Mouse (Mus musculus) MEL (cell line): ENCODE data around the gene Vdac2. TPM values are rescaled to one million over a fixed set of nuclear protein-coding genes. Genes with fewer than 3 reads are reported as not detected.

Experiments
- DNase-seq: peaks from one replicate; pipeline ENCODE4 v3.0.0; 2011; ENCODE audit warnings: low read depth, low spot score
- H3K27ac ChIP-seq: 2 replicates; pipeline ENCODE4 v1.5.1; 2012; ENCODE audit warnings: low read depth, mild to moderate bottlenecking, control low read depth, low read length, moderate library complexity; ENCODE audit not compliant: control insufficient read depth
- H3K27me3 ChIP-seq, 2 experiments: fragments of 150-350 bp in 1 of 2; sonication (generic) in 1 of 2; 2 replicates each; pipeline ENCODE4 v1.6.1; 2012; ENCODE audit warnings: low read length in 2 of 2, mild to moderate bottlenecking in 2 of 2, improper control_type of control experiment in 1 of 2, moderate library complexity in 1 of 2; ENCODE audit not compliant: insufficient read depth in 2 of 2, control insufficient read depth in 1 of 2
- H3K36me3 ChIP-seq, 2 experiments: 2 replicates each; pipeline ENCODE4 v1.6.1; 2012 to 2014; ENCODE audit warnings: low read length in 2 of 2, improper control_type of control experiment in 1 of 2, inconsistent platforms in 1 of 2, mild to moderate bottlenecking in 1 of 2; ENCODE audit not compliant: insufficient read depth in 2 of 2, control insufficient read depth in 1 of 2
- H3K4me1 ChIP-seq, 2 experiments: fragments of 150-350 bp in 1 of 2; sonication (generic) in 1 of 2; 2 replicates each; pipeline ENCODE4 v1.6.1; 2012; ENCODE audit warnings: low read length in 2 of 2, improper control_type of control experiment in 1 of 2, mild to moderate bottlenecking in 1 of 2; ENCODE audit not compliant: insufficient read depth in 2 of 2, control insufficient read depth in 1 of 2
- H3K4me3 ChIP-seq, 2 experiments: fragments of 150-350 bp in 1 of 2; sonication (generic) in 1 of 2; 2 replicates each; pipeline ENCODE4 v1.5.1; 2012; ENCODE audit warnings: low read depth in 2 of 2, low read length in 2 of 2, mild to moderate bottlenecking in 2 of 2, moderate library complexity in 2 of 2, control low read depth in 1 of 2, improper control_type of control experiment in 1 of 2; ENCODE audit not compliant: control insufficient read depth in 1 of 2, insufficient read depth in 1 of 2
- H3K79me2 ChIP-seq: 2 replicates; pipeline ENCODE4 v1.6.1; 2012; ENCODE audit warnings: mild to moderate bottlenecking, low read length, moderate library complexity; ENCODE audit not compliant: control insufficient read depth, poor library complexity, insufficient read depth
- H3K9ac ChIP-seq: 2 replicates; pipeline ENCODE4 v1.6.1; 2012; ENCODE audit warnings: low read depth, mild to moderate bottlenecking, control low read depth, low read length, moderate library complexity; ENCODE audit not compliant: control insufficient read depth, poor library complexity, severe bottlenecking
- H3K9me3 ChIP-seq: fragments of 150-350 bp; sonication (generic); replicated peaks from 2 replicates; pipeline ENCODE4 v1.6.1; 2012; ENCODE audit warnings: mild to moderate bottlenecking, low read length, improper control_type of control experiment, moderate library complexity; ENCODE audit not compliant: insufficient read depth
- CTCF ChIP-seq, 3 experiments: IDR thresholded peaks in 2 of 3; conservative IDR thresholded peaks in 1 of 3; 2 replicates each; pipeline ENCODE4 v1.5.1; 2011 to 2012; ENCODE audit warnings: low read length in 3 of 3, low read depth in 2 of 3, mild to moderate bottlenecking in 2 of 3, improper control_type of control experiment in 1 of 3, inconsistent platforms in 1 of 3, mixed read lengths in 1 of 3, moderate library complexity in 1 of 3; ENCODE audit not compliant: control insufficient read depth in 1 of 3, insufficient read depth in 1 of 3, poor library complexity in 1 of 3, severe bottlenecking in 1 of 3
- EP300 ChIP-seq, 2 experiments: IDR thresholded peaks; 2 replicates each; pipeline ENCODE4 v1.6.1; 2011; ENCODE audit warnings: improper control_type of control experiment in 2 of 2, low read length in 2 of 2, low read depth in 1 of 2, mild to moderate bottlenecking in 1 of 2
- ETS1 ChIP-seq: IDR thresholded peaks from 2 replicates; pipeline ENCODE4 v1.6.1; 2012; ENCODE audit warnings: low read depth, mild to moderate bottlenecking, inconsistent platforms, low read length, improper control_type of control experiment, moderate library complexity
- GATA1 ChIP-seq: IDR thresholded peaks from 2 replicates; pipeline ENCODE4 v1.6.1; 2011; ENCODE audit warnings: low read depth, low read length, improper control_type of control experiment
- HCFC1 ChIP-seq: IDR thresholded peaks from 2 replicates; pipeline ENCODE4 v1.6.1; 2012; ENCODE audit warnings: low read depth, mild to moderate bottlenecking, inconsistent platforms, low read length, improper control_type of control experiment, moderate library complexity
- MEF2A ChIP-seq: IDR thresholded peaks from 2 replicates; pipeline ENCODE4 v1.6.1; 2014; ENCODE audit warnings: low read depth, mild to moderate bottlenecking, inconsistent platforms, low read length, improper control_type of control experiment; ENCODE audit not compliant: poor library complexity, insufficient replicate concordance, severe bottlenecking; ENCODE audit errors: extremely low read depth
- MYB ChIP-seq: IDR thresholded peaks from 2 replicates; pipeline ENCODE4 v1.6.1; 2011; ENCODE audit warnings: mild to moderate bottlenecking, low read depth, low read length, improper control_type of control experiment
- POLR2A ChIP-seq, 2 experiments: IDR thresholded peaks; 2 replicates each; pipeline ENCODE4 v1.6.1; 2011 to 2012; ENCODE audit warnings: low read length in 2 of 2, mild to moderate bottlenecking in 2 of 2, control low read depth in 1 of 2, improper control_type of control experiment in 1 of 2, low read depth in 1 of 2, moderate library complexity in 1 of 2; ENCODE audit not compliant: control insufficient read depth in 1 of 2, insufficient read depth in 1 of 2, poor library complexity in 1 of 2
- POLR2AphosphoS2 ChIP-seq: IDR thresholded peaks from 2 replicates; pipeline ENCODE4 v1.6.1; 2011; ENCODE audit warnings: low read length, improper control_type of control experiment
- SIN3A ChIP-seq: IDR thresholded peaks from 2 replicates; pipeline ENCODE4 v1.6.1; 2012; ENCODE audit warnings: low read length, improper control_type of control experiment, inconsistent platforms
- SMC3 ChIP-seq: IDR thresholded peaks from 2 replicates; pipeline ENCODE4 v1.6.1; 2011; ENCODE audit warnings: low read depth, low read length, improper control_type of control experiment
- ZKSCAN1 ChIP-seq: IDR thresholded peaks from 2 replicates; pipeline ENCODE4 v1.6.1; 2012; ENCODE audit warnings: low read depth, mild to moderate bottlenecking, inconsistent platforms, low read length, improper control_type of control experiment, moderate library complexity
- polyA plus RNA-seq, 2 experiments: library from polyadenylated mRNA; stranded (reverse) in 1 of 2; unstranded in 1 of 2; fragments of >175 nt in 1 of 2; fragments of >200 nt in 1 of 2; gene quantifications; 2 replicates each; pipeline versions ENCODE4 v1.2.1 to v1.2.4; 2012; ENCODE audit warnings: low replicate concordance in 2 of 2, low read depth in 1 of 2; ENCODE audit not compliant: insufficient read length in 2 of 2, insufficient read depth in 1 of 2, missing spikeins in 1 of 2
- total RNA-seq: library from RNA; depleted of rRNA; stranded (reverse); fragments of 300-350 nt; gene quantifications from 2 replicates; pipeline ENCODE4 v1.2.3, GENCODE M21; 2012

Vdac2 gene
- total and polyA plus RNA-seq, 3 experiments = 74.9 to 327 (median 247) TPM

GRCm38 (mm10) chr14:21841819-21842592 is 17.0 kb downstream of the Vdac2 start:
- peak; percentile 20 for DNase-seq
- Histone ChIP-seq H3K27ac (no peak overlapping the region), H3K9me3 (no peaks in the 10 kb centered on the region), H3K4me3 (no peak overlapping the region), H3K36me3 (peaks cover 2 to 35% of the 10 kb centered on the region in 2 experiments; a peak in 3 of 4 replicates), H3K79me2 (peaks cover 8% of the 10 kb centered on the region), H3K27me3 (no peaks in the 10 kb centered on the region), H3K4me1 (peaks cover 1 to 7% of the 10 kb centered on the region in 2 experiments; a peak in 3 of 4 replicates), H3K9ac (no peak overlapping the region)
- no peak for TF ChIP-seq MYB
- TF ChIP-seq CTCF (IDR thresholded peaks at IDR 0.05 in 2 of 3, conservative IDR thresholded peaks at IDR 0.05 in 1 of 3; ENCODE audit: control insufficient read depth in 1 of 3, insufficient read depth in 1 of 3, low read depth in 2 of 3, low read length in 3 of 3, poor library complexity in 1 of 3, severe bottlenecking in 1 of 3) = peak in 2 of 3 experiments; percentile 21 to 36; a peak in 3 of 6 replicates

GRCm38 (mm10) chr14:21843263-21843662 is 18.2 kb downstream of the Vdac2 start:
- TF ChIP-seq SMC3 (no peak), ZKSCAN1 (peak; percentile 56; the same call in 1 of the 2 replicates)
- TF ChIP-seq, all 39 proteins: peak for 1
- Histone ChIP-seq H3K4me3 (no peak overlapping the region), H3K27ac (no peak overlapping the region), H3K79me2 (peaks cover 13% of the 10 kb centered on the region), H3K4me1 (peaks cover 3 to 9% of the 10 kb centered on the region in 2 experiments; a peak in 3 of 4 replicates), H3K9ac (no peak overlapping the region), H3K27me3 (no peaks in the 10 kb centered on the region), H3K9me3 (no peaks in the 10 kb centered on the region), H3K36me3 (peaks cover 2 to 25% of the 10 kb centered on the region in 2 experiments; a peak in 3 of 4 replicates)
- DNase-seq = peak; percentile 5

- peak; percentile 39 for DNase-seq
- peaks cover 6 to 20% of the 10 kb centered on the region in 2 experiments for H3K4me1 ChIP-seq
- 0 out of 4 replicates have a peak overlapping the region, but pooled peaks of 1 of the 2 experiments have one; percentile 24 for H3K4me3 ChIP-seq
- peaks cover 11% of the 10 kb centered on the region for H3K79me2 ChIP-seq
- peak overlapping the region; percentile 58 for H3K27ac ChIP-seq
- peak overlapping the region; percentile 29; the same call in 1 of the 2 replicates for H3K9ac ChIP-seq
- no peaks in the 10 kb centered on the region for H3K9me3 ChIP-seq
- peaks cover 6 to 9% of the 10 kb centered on the region in 2 experiments; a peak in 3 of 4 replicates for H3K36me3 ChIP-seq
- no peaks in the 10 kb centered on the region for H3K27me3 ChIP-seq
- no peak for TF ChIP-seq GATA1
- 0 out of 2 replicates have a peak, but pooled peaks have one; percentile 8 for TF ChIP-seq ETS1
- no peak for TF ChIP-seq MEF2A
- no peak; the same call in 1 of the 2 replicates for TF ChIP-seq SIN3A
- TF ChIP-seq HCFC1 = no peak
- TF ChIP-seq POLR2AphosphoS2 = peak; percentile 65; the same call in 1 of the 2 replicates
- peak in 1 of 2 experiments; percentile 5; a peak in 1 of 4 replicates for TF ChIP-seq EP300 (IDR thresholded peaks at IDR 0.05; ENCODE audit: low read depth in 1 of 2, low read length in 2 of 2)
- peak in 1 of 2 experiments; percentile 37; a peak in 1 of 4 replicates for TF ChIP-seq POLR2A (IDR thresholded peaks at IDR 0.05; ENCODE audit: control insufficient read depth in 1 of 2, insufficient read depth in 1 of 2, low read depth in 1 of 2, low read length in 2 of 2, poor library complexity in 1 of 2)
Measured at GRCm38 (mm10) chr14:21846827-21847380, 21.9 kb downstream of the Vdac2 start.
